In genomic region chr14:77387877-77388276, GRCm38 (mm10) we compare ENCODE assay signal across 13 mouse cellular contexts.
"Had no signal": no experiment of that assay in that cellular context is flagged by ENCODE, and none has a peak within 500 bp of the region (broad histone marks: within the 10 kb centered on the region; RNA-seq: fewer than 3 reads in every experiment).

No protein-coding gene starts in this region.

- H3K4me1 ChIP-seq: limb, embryonic 15.5 days; liver, embryonic 12.5 days; stomach, embryonic 15.5 days had no signal

- DNase-seq: kidney, postnatal 25 days; lung, embryonic 14.5 days; lung, postnatal 10 days; lung, postnatal 4 days; right cerebral cortex, postnatal 14 days; thymus, adult 2 months; thymus, postnatal 4 days had no signal

- H3K9ac ChIP-seq: limb, embryonic 15.5 days; liver, embryonic 12.5 days; lung, embryonic 14.5 days; midbrain, embryonic 12.5 days; stomach, embryonic 15.5 days had no signal

- H3K4me2 ChIP-seq: limb, embryonic 15.5 days; liver, embryonic 12.5 days; lung, embryonic 14.5 days; midbrain, embryonic 12.5 days; stomach, embryonic 15.5 days had no signal

- H3K36me3 ChIP-seq: limb, embryonic 15.5 days; liver, embryonic 12.5 days; midbrain, embryonic 12.5 days; stomach, embryonic 15.5 days had no signal

- H3K4me3 ChIP-seq: left cerebral cortex, adult 2 months; limb, embryonic 15.5 days; liver, embryonic 12.5 days; megakaryocyte, embryonic 14.5 days; midbrain, embryonic 12.5 days; stomach, embryonic 15.5 days had no signal

- ATAC-seq: liver, embryonic 12.5 days had no signal

- H3K9me3 ChIP-seq: limb, embryonic 15.5 days; liver, embryonic 12.5 days; megakaryocyte, embryonic 14.5 days; midbrain, embryonic 12.5 days; stomach, embryonic 15.5 days had no signal

- H3K27ac ChIP-seq: left cerebral cortex, adult 2 months; limb, embryonic 15.5 days; liver, embryonic 12.5 days; midbrain, embryonic 12.5 days; stomach, embryonic 15.5 days had no signal

- H3K27me3 ChIP-seq: limb, embryonic 15.5 days; liver, embryonic 12.5 days; midbrain, embryonic 12.5 days; stomach, embryonic 15.5 days had no signal
